Mouse (Mus musculus): ENCODE results near the gene Fam124a. TPM values are rescaled to one million over a fixed set of nuclear protein-coding genes. Genes with fewer than 3 reads are reported as not detected.
A peak's percentile ranks its signal among the peaks of the same experiment; 100 is the strongest.
"Not testable (repeated sequence)": the region's sequence is repeated elsewhere in the genome, so short reads cannot be mapped to it uniquely, and the experiment has no call there.

Gene Fam124a
- total and polyA plus RNA-seq, 2 experiments from 2014 or later, result 42.1 to 43.4 TPM

GRCm38 (mm10) chr14:62563679-62564078 lies 8.1 kb downstream of the Fam124a start:
- ATAC-seq (ENCODE audit: low FRiP score) (no peak), DNase-seq (ENCODE audit: low spot score) (peak; percentile 17)
- Histone ChIP-seq H3K4me3 (ENCODE audit: low read depth, low read length) (no peak overlapping the region), H3K4me2 (ENCODE audit: low read depth, low read length, poor library complexity, severe bottlenecking) (no peak overlapping the region), H3K27ac (ENCODE audit: low read depth, low read length) (no peak overlapping the region), H3K4me1 (ENCODE audit: insufficient read depth, low read length) (peaks cover 6% of the 10 kb centered on the region; the same call in 1 of the 2 replicates), H3K27me3 (ENCODE audit: insufficient read depth, low read length) (no peaks in the 10 kb centered on the region), H3K9ac (replicated peaks; ENCODE audit: low read length, poor library complexity, severe bottlenecking) (no peak overlapping the region), H3K9me3 (ENCODE audit: low read length) (no peaks in the 10 kb centered on the region), H3K36me3 (ENCODE audit: insufficient read depth, low read length) (no peaks in the 10 kb centered on the region; the same call in 1 of the 2 replicates)
- TF ChIP-seq CTCF (IDR thresholded peaks at IDR 0.05), result no peak
- WGBS, result 61% methylated on average over 7 of the region's 7 CpGs

GRCm38 (mm10) chr14:62566821-62567220 lies 11.3 kb downstream of the Fam124a start, which contains the start of gene Gm4131:
Gene Gm4131, minus strand, starts transcription at chr14:62566921.
- not testable (repeated sequence) for H3K4me1 ChIP-seq (ENCODE audit: insufficient read depth, low read length); DNase-seq (ENCODE audit: low spot score); H3K4me2 ChIP-seq (ENCODE audit: low read depth, low read length, poor library complexity, severe bottlenecking); ATAC-seq (ENCODE audit: low FRiP score); H3K27ac ChIP-seq (ENCODE audit: low read depth, low read length); H3K4me3 ChIP-seq (ENCODE audit: low read depth, low read length); H3K9me3 ChIP-seq (ENCODE audit: low read length); H3K36me3 ChIP-seq (ENCODE audit: insufficient read depth, low read length); H3K9ac ChIP-seq (replicated peaks; ENCODE audit: low read length, poor library complexity, severe bottlenecking); H3K27me3 ChIP-seq (ENCODE audit: insufficient read depth, low read length)
- 56% methylated on average over 9 of the region's 9 CpGs for WGBS

- no peaks in the 10 kb centered on the region for H3K9me3 ChIP-seq (ENCODE audit: low read length)
- TF ChIP-seq CTCF (IDR thresholded peaks at IDR 0.05), result no peak
- ATAC-seq (ENCODE audit: low FRiP score), result no peak
- H3K4me1 ChIP-seq (ENCODE audit: insufficient read depth, low read length), result no peaks in the 10 kb centered on the region
- H3K4me3 ChIP-seq (ENCODE audit: low read depth, low read length), result no peak overlapping the region
- no peaks in the 10 kb centered on the region for H3K27me3 ChIP-seq (ENCODE audit: insufficient read depth, low read length)
- H3K36me3 ChIP-seq (ENCODE audit: insufficient read depth, low read length), result no peaks in the 10 kb centered on the region; the same call in 1 of the 2 replicates
- H3K4me2 ChIP-seq (ENCODE audit: low read depth, low read length, poor library complexity, severe bottlenecking), result no peak overlapping the region
- H3K9ac ChIP-seq (replicated peaks; ENCODE audit: low read length, poor library complexity, severe bottlenecking), result no peak overlapping the region
- 92% methylated on average over 5 of the region's 5 CpGs for WGBS
- no peak overlapping the region for H3K27ac ChIP-seq (ENCODE audit: low read depth, low read length)
- no peak for DNase-seq (ENCODE audit: low spot score)
Observed at GRCm38 (mm10) chr14:62569463-62569862, 13.9 kb downstream of the Fam124a start.

- H3K4me2 ChIP-seq (ENCODE audit: low read depth, low read length, poor library complexity, severe bottlenecking), result no peak overlapping the region
- H3K36me3 ChIP-seq (ENCODE audit: insufficient read depth, low read length), result no peaks in the 10 kb centered on the region
- no peak for DNase-seq (ENCODE audit: low spot score)
- H3K27ac ChIP-seq (ENCODE audit: low read depth, low read length), result no peak overlapping the region
- no peaks in the 10 kb centered on the region for H3K9me3 ChIP-seq (ENCODE audit: low read length)
- no peaks in the 10 kb centered on the region for H3K4me1 ChIP-seq (ENCODE audit: insufficient read depth, low read length)
- no peaks in the 10 kb centered on the region for H3K27me3 ChIP-seq (ENCODE audit: insufficient read depth, low read length)
- H3K9ac ChIP-seq (replicated peaks; ENCODE audit: low read length, poor library complexity, severe bottlenecking), result no peak overlapping the region
- H3K4me3 ChIP-seq (ENCODE audit: low read depth, low read length), result no peak overlapping the region
- TF ChIP-seq CTCF (IDR thresholded peaks at IDR 0.05), result no peak
- 61% methylated on average over 4 of the region's 4 CpGs for WGBS
- no peak for ATAC-seq (ENCODE audit: low FRiP score)
Observed at GRCm38 (mm10) chr14:62570299-62570698, 14.8 kb downstream of the Fam124a start.

GRCm38 (mm10) chr14:62573454-62573853 lies 17.9 kb downstream of the Fam124a start:
- Histone ChIP-seq H3K27me3 (ENCODE audit: insufficient read depth, low read length) (no peaks in the 10 kb centered on the region), H3K9me3 (ENCODE audit: low read length) (no peaks in the 10 kb centered on the region), H3K9ac (replicated peaks; ENCODE audit: low read length, poor library complexity, severe bottlenecking) (no peak overlapping the region), H3K4me2 (ENCODE audit: low read depth, low read length, poor library complexity, severe bottlenecking) (no peak overlapping the region), H3K36me3 (ENCODE audit: insufficient read depth, low read length) (no peaks in the 10 kb centered on the region), H3K4me3 (ENCODE audit: low read depth, low read length) (no peak overlapping the region), H3K27ac (ENCODE audit: low read depth, low read length) (no peak overlapping the region), H3K4me1 (ENCODE audit: insufficient read depth, low read length) (no peaks in the 10 kb centered on the region)
- TF ChIP-seq CTCF (IDR thresholded peaks at IDR 0.05), result no peak
- no peak for DNase-seq (ENCODE audit: low spot score)
- ATAC-seq (ENCODE audit: low FRiP score), result no peak
- 5% methylated on average over 2 of the region's 3 CpGs for WGBS

- DNase-seq (ENCODE audit: low spot score) (no peak), ATAC-seq (ENCODE audit: low FRiP score) (no peak)
- no peaks in the 10 kb centered on the region for H3K9me3 ChIP-seq (ENCODE audit: low read length)
- no peaks in the 10 kb centered on the region for H3K27me3 ChIP-seq (ENCODE audit: insufficient read depth, low read length)
- H3K4me3 ChIP-seq (ENCODE audit: low read depth, low read length), result no peak overlapping the region
- no peak overlapping the region for H3K9ac ChIP-seq (replicated peaks; ENCODE audit: low read length, poor library complexity, severe bottlenecking)
- no peak for TF ChIP-seq CTCF (IDR thresholded peaks at IDR 0.05)
- H3K36me3 ChIP-seq (ENCODE audit: insufficient read depth, low read length), result no peaks in the 10 kb centered on the region
- no peak overlapping the region for H3K27ac ChIP-seq (ENCODE audit: low read depth, low read length)
- no peaks in the 10 kb centered on the region for H3K4me1 ChIP-seq (ENCODE audit: insufficient read depth, low read length)
- no peak overlapping the region for H3K4me2 ChIP-seq (ENCODE audit: low read depth, low read length, poor library complexity, severe bottlenecking)
- 60% methylated on average over 6 of the region's 6 CpGs for WGBS
Observed at GRCm38 (mm10) chr14:62574906-62575305, 19.4 kb downstream of the Fam124a start.

Data from midbrain, postnatal 0 days (tissue).